Mouse (Mus musculus): ENCODE measurements around the gene Cacna1a.

Cacna1a gene

DNA sequence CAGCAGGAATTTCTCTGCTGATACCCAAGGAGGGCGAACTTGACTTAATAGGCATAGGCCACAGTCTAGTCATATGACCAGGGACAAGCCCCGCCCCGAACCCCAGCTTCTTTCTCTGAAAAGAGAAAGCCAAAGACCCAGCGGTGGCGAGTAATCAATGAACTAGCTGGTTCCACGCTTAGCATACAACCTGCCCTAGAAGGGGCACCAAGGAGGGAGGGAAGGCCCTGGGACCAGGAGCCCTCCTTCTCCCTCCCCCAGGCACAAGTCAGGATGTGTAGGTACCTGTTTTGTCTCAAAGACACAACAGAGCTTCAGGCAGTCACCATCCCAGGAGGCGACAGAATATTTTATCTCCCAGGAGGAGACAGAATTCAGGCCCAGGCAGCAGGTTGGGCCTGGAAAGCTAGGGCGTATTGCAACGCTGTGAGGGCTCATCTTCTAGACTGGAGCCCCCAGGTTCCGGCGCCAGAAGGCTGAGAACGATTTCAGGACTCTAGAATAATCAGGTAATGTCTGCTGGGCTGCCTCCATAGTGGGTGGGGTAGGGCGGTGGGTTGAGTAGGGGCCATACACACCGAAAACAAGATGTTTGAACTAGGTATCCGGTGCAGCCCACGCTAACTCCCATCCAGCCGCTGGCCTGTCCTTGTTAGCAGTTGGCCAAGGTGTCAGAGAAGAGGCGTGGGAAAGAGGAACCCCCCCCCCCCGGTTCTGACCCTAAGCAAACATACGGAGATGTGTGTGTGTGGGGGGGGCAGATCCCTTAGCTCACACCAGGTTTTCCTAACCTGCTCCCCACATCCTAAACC lies 298.2 kb downstream of the Cacna1a start, which contains the start of gene Trmt1:
Gene Trmt1, plus strand, starts transcription at position 117 of the 812 bp plus-strand sequence.
- DNase-seq (ENCODE audit: low read depth, low spot score), result peak; percentile 21
- no peaks in the 10 kb centered on the region for H3K27me3 ChIP-seq (ENCODE audit: control insufficient read depth, insufficient read depth, low read length, poor library complexity, severe bottlenecking)
- peaks cover 2% of the 10 kb centered on the region; the same call in 1 of the 2 replicates for H3K36me3 ChIP-seq (ENCODE audit: control insufficient read depth, insufficient read depth, low read length, poor library complexity, severe bottlenecking)

GRCm38 (mm10) chr8:84687003-84687704 lies 298.9 kb downstream of the Cacna1a start:
- H3K27me3 ChIP-seq (ENCODE audit: control insufficient read depth, insufficient read depth, low read length, poor library complexity, severe bottlenecking), result no peaks in the 10 kb centered on the region
- DNase-seq (ENCODE audit: low read depth, low spot score), result peak; percentile 40
- H3K36me3 ChIP-seq (ENCODE audit: control insufficient read depth, insufficient read depth, low read length, poor library complexity, severe bottlenecking), result peaks cover 2% of the 10 kb centered on the region; the same call in 1 of the 2 replicates

DNA sequence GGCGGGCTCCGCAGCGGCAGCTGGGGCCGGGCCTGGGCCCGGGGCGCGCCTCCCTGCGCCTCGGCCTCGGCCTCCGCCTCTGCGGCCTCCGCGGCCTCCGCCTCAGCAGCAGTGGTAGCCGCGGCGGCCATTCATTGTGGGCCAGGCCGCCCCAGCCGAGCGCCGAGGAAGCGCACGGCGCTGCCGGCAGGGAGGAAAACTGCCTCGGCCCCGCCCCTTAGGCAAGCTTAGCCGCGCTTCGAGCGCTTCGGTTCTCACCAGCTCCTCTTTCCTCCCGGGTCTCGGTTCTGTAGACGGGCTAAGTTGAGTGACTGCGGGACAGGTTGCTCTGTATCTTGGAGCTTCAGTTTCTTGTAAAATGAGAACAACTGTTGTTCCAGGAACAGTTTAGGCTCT lies 299.5 kb downstream of the Cacna1a start, which contains the start of gene Nacc1:
Gene Nacc1, minus strand, starts transcription at position 158 of the 396 bp plus-strand sequence.
- Histone ChIP-seq H3K36me3 (ENCODE audit: control insufficient read depth, insufficient read depth, low read length, poor library complexity, severe bottlenecking) (peaks cover 2% of the 10 kb centered on the region; the same call in 1 of the 2 replicates), H3K27me3 (ENCODE audit: control insufficient read depth, insufficient read depth, low read length, poor library complexity, severe bottlenecking) (no peaks in the 10 kb centered on the region)
- peak; percentile 88 for DNase-seq (ENCODE audit: low read depth, low spot score)

GRCm38 (mm10) chr8:84689091-84689915 lies 301.1 kb downstream of the Cacna1a start:
- DNase-seq (ENCODE audit: low read depth, low spot score), result peak; percentile 94
- H3K27me3 ChIP-seq (ENCODE audit: control insufficient read depth, insufficient read depth, low read length, poor library complexity, severe bottlenecking), result no peaks in the 10 kb centered on the region
- peaks cover 2% of the 10 kb centered on the region; the same call in 1 of the 2 replicates for H3K36me3 ChIP-seq (ENCODE audit: control insufficient read depth, insufficient read depth, low read length, poor library complexity, severe bottlenecking)
